Mouse (Mus musculus) c-Kit-positive CD71-positive TER-119-negative erythroid progenitor cells, embryonic 14.5 days (primary cell): ENCODE data around the gene Adra1b.

Source experiments
- DNase-seq: peaks from one replicate; pipeline ENCODE4 v3.0.0-alpha.2; 2013; ENCODE audit warnings: low read depth

The Adra1b gene

GRCm38 (mm10) chr11:43728737-43729301, 172.2 kb downstream of the Adra1b start:
- no peak for DNase-seq

- no peak for DNase-seq
Measured at GRCm38 (mm10) chr11:43727796-43728195, 173.2 kb downstream of the Adra1b start.
